Mouse (Mus musculus) hindbrain, embryonic 15.5 days (tissue): Measurements from ENCODE around the gene Esyt3. TPM values are rescaled to one million over a fixed set of nuclear protein-coding genes. Genes with fewer than 3 reads are reported as not detected.

Source experiments
- ATAC-seq: fragments of 200-750 bp; cut with Nextera tagmentation; 2 replicates; pipeline ENCODE4 v1.8.0; 2017; ENCODE audit warnings: low read depth, moderate number of reproducible peaks, moderate TSS enrichment; ENCODE audit not compliant: low FRiP score
- H3K27ac ChIP-seq: fragments of 300-500 bp; sonication (generic); replicated peaks from 2 replicates; pipeline ENCODE4 v1.5.1; 2015; ENCODE audit warnings: mild to moderate bottlenecking, inconsistent platforms
- H3K27me3 ChIP-seq: fragments of 300-500 bp; sonication (generic); 2 replicates; pipeline ENCODE4 v1.6.1; 2015; ENCODE audit warnings: control low read depth, inconsistent platforms
- H3K36me3 ChIP-seq: fragments of 300-500 bp; sonication (generic); 2 replicates; pipeline ENCODE4 v1.6.1; 2015; ENCODE audit warnings: control low read depth, inconsistent platforms
- H3K4me1 ChIP-seq: fragments of 300-500 bp; sonication (generic); replicated peaks from 2 replicates; pipeline ENCODE4 v1.6.1; 2015; ENCODE audit warnings: control low read depth, inconsistent platforms
- H3K4me2 ChIP-seq: fragments of 300-500 bp; sonication (generic); 2 replicates; pipeline ENCODE4 v1.6.1; 2015; ENCODE audit warnings: moderate library complexity, mild to moderate bottlenecking, inconsistent platforms
- H3K4me3 ChIP-seq: fragments of 300-500 bp; sonication (generic); 2 replicates; pipeline ENCODE4 v1.5.1; 2015; ENCODE audit warnings: mild to moderate bottlenecking, inconsistent platforms
- H3K9ac ChIP-seq: fragments of 300-500 bp; sonication (generic); 2 replicates; pipeline ENCODE4 v1.6.1; 2015; ENCODE audit warnings: inconsistent platforms
- H3K9me3 ChIP-seq: fragments of 300-500 bp; sonication (generic); 2 replicates; pipeline ENCODE4 v1.6.1; 2016; ENCODE audit warnings: control low read depth, inconsistent platforms
- WGBS: fragments of 180-500 bp; shearing (Covaris S2); methylation state at CpG from one replicate; pipeline ENCODE4 v1.1.7; 2015; 5-methylcytosine and 5-hydroxymethylcytosine counted together
- polyA plus RNA-seq: library from polyadenylated mRNA; unstranded; fragments of >200 nt; fragmentation: Nextera tagmentation; extraction: Ambion mirVana; gene quantifications from 2 replicates; pipeline ENCODE4 v1.2.1, GENCODE M21; 2015

Gene Esyt3
- 0.76 and 0.87 TPM in 2 replicates for polyA plus RNA-seq

- H3K4me3 ChIP-seq = peak within 1 kb of the TSS; percentile 48
- H3K4me1 ChIP-seq = peaks cover 16% of the 10 kb centered on the region
- peak within 1 kb of the TSS; percentile 99 for H3K4me2 ChIP-seq
- no peaks in the 10 kb centered on the region for H3K36me3 ChIP-seq
- peaks cover 41% of the 10 kb centered on the region for H3K27me3 ChIP-seq
- WGBS = under 1% methylated on average over 62 of the region's 66 CpGs
- peak; percentile 79 for ATAC-seq
- H3K27ac ChIP-seq = no peak within 1 kb of the TSS
- H3K9me3 ChIP-seq = no peaks in the 10 kb centered on the region
- peak within 1 kb of the TSS; percentile 25 for H3K9ac ChIP-seq
Measured at GRCm38 (mm10) chr9:99357921-99358692, at the start of gene Esyt3. Gene Esyt3 (minus strand): TSS chr9:99358557.

GRCm38 (mm10) chr9:99401288-99401974 lies 43.1 kb upstream of the Esyt3 start:
- Histone ChIP-seq H3K9ac (no peak overlapping the region), H3K4me1 (peaks cover 13% of the 10 kb centered on the region), H3K27me3 (no peaks in the 10 kb centered on the region), H3K9me3 (no peaks in the 10 kb centered on the region), H3K36me3 (0 out of 2 replicates have a peak, but pooled peaks cover 3% of the 10 kb centered on the region), H3K4me3 (no peak overlapping the region), H3K4me2 (no peak overlapping the region), H3K27ac (peak overlapping the region; percentile 53)
- peak; percentile 78 for ATAC-seq
- 75% methylated on average over 9 of the region's 9 CpGs for WGBS

- H3K4me3 ChIP-seq = no peak overlapping the region
- peaks cover 13% of the 10 kb centered on the region for H3K4me1 ChIP-seq
- H3K36me3 ChIP-seq = 0 out of 2 replicates have a peak, but pooled peaks cover 3% of the 10 kb centered on the region
- H3K9me3 ChIP-seq = no peaks in the 10 kb centered on the region
- no peaks in the 10 kb centered on the region for H3K27me3 ChIP-seq
- no peak overlapping the region for H3K4me2 ChIP-seq
- 82% methylated on average over 6 of the region's 6 CpGs for WGBS
- peak overlapping the region; percentile 53 for H3K27ac ChIP-seq
- no peak overlapping the region for H3K9ac ChIP-seq
- no peak for ATAC-seq
Measured at GRCm38 (mm10) chr9:99400781-99401180, 42.4 kb upstream of the Esyt3 start.

GRCm38 (mm10) chr9:99397056-99397815 lies 38.9 kb upstream of the Esyt3 start:
- no peaks in the 10 kb centered on the region for H3K27me3 ChIP-seq
- no peak overlapping the region for H3K9ac ChIP-seq
- H3K4me3 ChIP-seq = no peak overlapping the region
- no peaks in the 10 kb centered on the region for H3K9me3 ChIP-seq
- peaks cover 13% of the 10 kb centered on the region for H3K4me1 ChIP-seq
- H3K27ac ChIP-seq = no peak overlapping the region
- peaks cover 9% of the 10 kb centered on the region for H3K36me3 ChIP-seq
- no peak for ATAC-seq
- no peak overlapping the region for H3K4me2 ChIP-seq
- WGBS = 78% methylated on average over 13 of the region's 13 CpGs

GRCm38 (mm10) chr9:99394366-99394765 lies 36.0 kb upstream of the Esyt3 start:
- Histone ChIP-seq H3K9me3 (no peaks in the 10 kb centered on the region), H3K36me3 (peaks cover 8% of the 10 kb centered on the region), H3K27me3 (no peaks in the 10 kb centered on the region), H3K4me1 (no peaks in the 10 kb centered on the region; the same call in 1 of the 2 replicates), H3K27ac (no peak overlapping the region), H3K4me2 (no peak overlapping the region), H3K4me3 (no peak overlapping the region), H3K9ac (no peak overlapping the region)
- ATAC-seq = no peak
- WGBS = 52% methylated on average over 11 of the region's 11 CpGs

- Histone ChIP-seq H3K4me1 (no peaks in the 10 kb centered on the region; the same call in 1 of the 2 replicates), H3K9ac (no peak overlapping the region), H3K9me3 (no peaks in the 10 kb centered on the region), H3K27ac (no peak overlapping the region), H3K27me3 (no peaks in the 10 kb centered on the region), H3K36me3 (peaks cover 10% of the 10 kb centered on the region), H3K4me2 (no peak overlapping the region), H3K4me3 (no peak overlapping the region)
- no peak for ATAC-seq
- 87% methylated on average over 8 of the region's 8 CpGs for WGBS
Measured at GRCm38 (mm10) chr9:99393146-99393545, 34.8 kb upstream of the Esyt3 start.

GRCm38 (mm10) chr9:99391557-99391956 lies 33.2 kb upstream of the Esyt3 start:
- peaks cover 12% of the 10 kb centered on the region for H3K36me3 ChIP-seq

GRCm38 (mm10) chr9:99390716-99391115 lies 32.4 kb upstream of the Esyt3 start:
- 41% methylated on average over 2 of the region's 2 CpGs for WGBS
- no peak for ATAC-seq
- no peaks in the 10 kb centered on the region for H3K27me3 ChIP-seq
- no peak overlapping the region for H3K9ac ChIP-seq
- H3K4me2 ChIP-seq = no peak overlapping the region
- peaks cover 12% of the 10 kb centered on the region for H3K36me3 ChIP-seq
- no peaks in the 10 kb centered on the region for H3K4me1 ChIP-seq
- no peak overlapping the region for H3K4me3 ChIP-seq
- no peak overlapping the region for H3K27ac ChIP-seq
- H3K9me3 ChIP-seq = no peaks in the 10 kb centered on the region

More at GRCm38 (mm10) chr9:99391557-99391956, 33.2 kb upstream of the Esyt3 start:
- Histone ChIP-seq H3K27ac (no peak overlapping the region), H3K4me3 (no peak overlapping the region), H3K27me3 (no peaks in the 10 kb centered on the region), H3K4me1 (no peaks in the 10 kb centered on the region), H3K9ac (no peak overlapping the region), H3K9me3 (no peaks in the 10 kb centered on the region), H3K4me2 (no peak overlapping the region)
- 96% methylated on average over 10 of the region's 10 CpGs for WGBS
- no peak for ATAC-seq

- Histone ChIP-seq H3K9me3 (no peaks in the 10 kb centered on the region), H3K36me3 (peaks cover 12% of the 10 kb centered on the region), H3K4me2 (no peak overlapping the region), H3K4me3 (no peak overlapping the region), H3K9ac (no peak overlapping the region), H3K27me3 (no peaks in the 10 kb centered on the region), H3K4me1 (no peaks in the 10 kb centered on the region), H3K27ac (no peak overlapping the region)
- 76% methylated on average over 5 of the region's 5 CpGs for WGBS
- no peak for ATAC-seq
Measured at GRCm38 (mm10) chr9:99390201-99390600, 31.8 kb upstream of the Esyt3 start.

GRCm38 (mm10) chr9:99389506-99389905 lies 31.1 kb upstream of the Esyt3 start:
- Histone ChIP-seq H3K27me3 (no peaks in the 10 kb centered on the region), H3K36me3 (peaks cover 12% of the 10 kb centered on the region), H3K9ac (no peak overlapping the region), H3K27ac (no peak overlapping the region), H3K9me3 (no peaks in the 10 kb centered on the region), H3K4me2 (no peak overlapping the region), H3K4me3 (no peak overlapping the region), H3K4me1 (no peaks in the 10 kb centered on the region)
- ATAC-seq = no peak
- WGBS = 85% methylated on average over 8 of the region's 8 CpGs

- 77% methylated on average over 9 of the region's 9 CpGs for WGBS
- H3K9me3 ChIP-seq = no peaks in the 10 kb centered on the region
Measured at GRCm38 (mm10) chr9:99388856-99389255, 30.5 kb upstream of the Esyt3 start.

GRCm38 (mm10) chr9:99388078-99388477 lies 29.7 kb upstream of the Esyt3 start:
- no peak overlapping the region for H3K4me2 ChIP-seq
- peak; percentile 81 for ATAC-seq
- H3K27ac ChIP-seq = peak overlapping the region; percentile 59
- H3K4me3 ChIP-seq = no peak overlapping the region
- no peaks in the 10 kb centered on the region for H3K4me1 ChIP-seq
- 59% methylated on average over 5 of the region's 5 CpGs for WGBS
- H3K9ac ChIP-seq = no peak overlapping the region
- H3K27me3 ChIP-seq = no peaks in the 10 kb centered on the region
- H3K36me3 ChIP-seq = peaks cover 12% of the 10 kb centered on the region
- no peaks in the 10 kb centered on the region for H3K9me3 ChIP-seq

More at GRCm38 (mm10) chr9:99388856-99389255, 30.5 kb upstream of the Esyt3 start:
- no peak for ATAC-seq
- Histone ChIP-seq H3K4me1 (no peaks in the 10 kb centered on the region), H3K27ac (peak overlapping the region; percentile 59), H3K4me2 (no peak overlapping the region), H3K9ac (no peak overlapping the region), H3K27me3 (no peaks in the 10 kb centered on the region), H3K36me3 (peaks cover 12% of the 10 kb centered on the region), H3K4me3 (no peak overlapping the region)
